Mouse (Mus musculus): ENCODE data around the gene Hgfac. TPM values are rescaled to one million over a fixed set of nuclear protein-coding genes. Genes with fewer than 3 reads are reported as not detected.
A peak's percentile ranks its signal among the peaks of the same experiment; 100 is the strongest.

Gene Hgfac
- polyA plus RNA-seq, 1 experiment from 2014 or later, result 0.76 TPM

DNA sequence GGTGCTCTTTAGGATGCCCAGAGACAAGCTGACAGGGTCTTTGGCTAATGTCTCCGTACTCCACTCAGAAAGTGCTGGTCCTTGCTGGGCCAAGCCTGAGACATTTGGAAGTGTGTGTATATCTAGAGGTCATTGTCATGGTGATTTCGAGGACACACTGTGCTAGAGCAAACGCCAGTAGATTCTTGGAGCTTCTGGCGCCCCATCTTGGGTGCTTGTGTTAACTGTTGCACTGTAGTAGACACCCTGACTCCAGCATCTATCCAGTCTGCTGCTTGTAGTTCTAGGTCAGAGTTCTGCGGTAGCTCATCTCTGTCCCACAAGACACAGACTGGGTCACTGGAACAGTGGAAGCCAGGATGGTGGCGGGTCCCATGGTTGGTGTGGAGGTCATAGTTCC is 30.5 kb downstream of the Hgfac start:
- H3K4me3 ChIP-seq (ENCODE audit: low read length), result no peak overlapping the region
- H3K9me3 ChIP-seq (ENCODE audit: control insufficient read depth, low read length), result no peaks in the 10 kb centered on the region
- H3K27me3 ChIP-seq (ENCODE audit: control insufficient read depth, insufficient read depth, low read length), result no peaks in the 10 kb centered on the region
- 93% methylated on average over 6 of the region's 6 CpGs for WGBS
- no peak overlapping the region for H3K4me2 ChIP-seq (replicated peaks; ENCODE audit: low read depth, low read length)
- H3K4me1 ChIP-seq (ENCODE audit: control insufficient read depth, insufficient read depth, low read length), result no peaks in the 10 kb centered on the region
- H3K27ac ChIP-seq (ENCODE audit: low read depth, low read length), result no peak overlapping the region
- H3K9ac ChIP-seq (ENCODE audit: low read depth, low read length), result no peak overlapping the region
- no peak for ATAC-seq (ENCODE audit: low FRiP score, low TSS enrichment)
- no peaks in the 10 kb centered on the region for H3K36me3 ChIP-seq (ENCODE audit: control insufficient read depth, insufficient read depth, low read length)

DNA sequence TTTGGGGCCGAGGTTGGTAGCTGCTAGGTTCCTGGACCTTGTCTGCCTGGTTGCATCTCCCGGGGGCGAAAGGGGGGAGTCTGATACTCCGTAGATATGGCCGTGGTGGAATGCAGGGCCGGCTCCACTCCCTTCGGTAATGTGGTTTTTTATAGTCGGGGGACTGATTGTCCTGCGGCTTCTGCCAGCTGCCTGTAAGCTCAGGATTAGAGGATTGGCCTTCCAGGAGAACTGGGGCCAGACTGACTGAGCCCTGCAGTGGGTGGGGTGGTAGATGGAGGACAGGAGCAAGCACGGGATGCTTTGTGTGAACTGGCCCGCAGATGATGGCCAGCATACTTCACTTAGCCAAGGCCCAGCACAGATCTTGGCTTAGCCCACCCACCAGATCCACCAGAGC is 31.9 kb downstream of the Hgfac start:
- no peaks in the 10 kb centered on the region for H3K4me1 ChIP-seq (ENCODE audit: control insufficient read depth, insufficient read depth, low read length)
- no peaks in the 10 kb centered on the region for H3K9me3 ChIP-seq (ENCODE audit: control insufficient read depth, low read length)
- H3K4me2 ChIP-seq (replicated peaks; ENCODE audit: low read depth, low read length), result no peak overlapping the region
- no peak overlapping the region for H3K4me3 ChIP-seq (ENCODE audit: low read length)
- WGBS, result 70% methylated on average over 11 of the region's 11 CpGs
- no peak for ATAC-seq (ENCODE audit: low FRiP score, low TSS enrichment)
- no peak overlapping the region for H3K9ac ChIP-seq (ENCODE audit: low read depth, low read length)
- no peak overlapping the region for H3K27ac ChIP-seq (ENCODE audit: low read depth, low read length)
- H3K36me3 ChIP-seq (ENCODE audit: control insufficient read depth, insufficient read depth, low read length), result no peaks in the 10 kb centered on the region
- H3K27me3 ChIP-seq (ENCODE audit: control insufficient read depth, insufficient read depth, low read length), result no peaks in the 10 kb centered on the region

DNA sequence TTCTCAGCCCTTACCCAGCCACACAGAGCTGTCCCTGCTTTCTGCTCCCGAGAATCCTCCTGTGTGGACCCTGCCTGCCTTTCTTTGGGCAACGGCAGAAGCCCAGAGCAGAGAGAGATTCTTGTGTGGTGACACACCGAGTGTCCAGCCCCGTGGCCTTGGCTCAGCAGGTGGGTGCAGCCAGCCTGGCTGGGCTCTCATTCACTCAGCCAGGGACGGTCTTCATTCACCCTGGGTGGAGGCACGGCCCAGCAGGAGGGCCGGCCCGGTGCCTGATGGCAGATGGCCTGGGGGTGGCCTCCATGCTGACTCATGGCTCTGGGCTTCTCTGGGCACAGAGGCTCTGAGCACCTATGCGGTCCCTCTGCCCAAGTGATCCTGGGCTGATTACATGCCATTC is 32.7 kb downstream of the Hgfac start:
- Histone ChIP-seq H3K9me3 (ENCODE audit: control insufficient read depth, low read length) (no peaks in the 10 kb centered on the region), H3K4me2 (replicated peaks; ENCODE audit: low read depth, low read length) (no peak overlapping the region), H3K27ac (ENCODE audit: low read depth, low read length) (no peak overlapping the region), H3K4me1 (ENCODE audit: control insufficient read depth, insufficient read depth, low read length) (no peaks in the 10 kb centered on the region), H3K4me3 (ENCODE audit: low read length) (no peak overlapping the region), H3K36me3 (ENCODE audit: control insufficient read depth, insufficient read depth, low read length) (no peaks in the 10 kb centered on the region), H3K27me3 (ENCODE audit: control insufficient read depth, insufficient read depth, low read length) (peaks cover 2% of the 10 kb centered on the region; the same call in 1 of the 2 replicates), H3K9ac (ENCODE audit: low read depth, low read length) (no peak overlapping the region)
- 0 out of 2 replicates have a peak, but pooled peaks have one; percentile 14 for ATAC-seq (ENCODE audit: low FRiP score, low TSS enrichment)
- WGBS, result 76% methylated on average over 9 of the region's 9 CpGs

DNA sequence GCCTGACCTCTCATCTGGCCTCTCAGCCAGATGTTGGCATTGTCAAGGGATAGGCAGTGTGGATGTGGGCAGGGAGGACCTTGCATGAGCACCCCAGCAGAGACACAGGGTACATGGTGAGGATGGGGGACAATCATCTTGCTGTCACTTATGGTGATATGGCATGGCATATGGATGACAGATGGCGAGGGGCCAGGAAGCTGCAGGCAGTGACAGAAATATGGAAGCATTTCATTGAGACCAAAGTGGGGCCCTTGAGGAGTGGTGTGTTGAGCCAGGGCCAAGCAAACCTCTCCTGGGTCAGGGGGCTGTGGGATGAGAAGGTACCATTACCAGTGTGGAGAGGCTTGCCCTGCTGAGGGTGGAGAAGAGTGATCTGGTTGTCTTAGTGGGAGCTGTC is 35.1 kb downstream of the Hgfac start:
- no peaks in the 10 kb centered on the region for H3K4me1 ChIP-seq (ENCODE audit: control insufficient read depth, insufficient read depth, low read length)
- WGBS, result 85% methylated on average over 1 of the region's 1 CpGs
- H3K4me3 ChIP-seq (ENCODE audit: low read length), result no peak overlapping the region
- H3K4me2 ChIP-seq (replicated peaks; ENCODE audit: low read depth, low read length), result no peak overlapping the region
- no peak for ATAC-seq (ENCODE audit: low FRiP score, low TSS enrichment)
- no peaks in the 10 kb centered on the region for H3K9me3 ChIP-seq (ENCODE audit: control insufficient read depth, low read length)
- no peaks in the 10 kb centered on the region for H3K36me3 ChIP-seq (ENCODE audit: control insufficient read depth, insufficient read depth, low read length)
- H3K27me3 ChIP-seq (ENCODE audit: control insufficient read depth, insufficient read depth, low read length), result peaks cover 11% of the 10 kb centered on the region; the same call in 1 of the 2 replicates
- no peak overlapping the region for H3K27ac ChIP-seq (ENCODE audit: low read depth, low read length)
- no peak overlapping the region for H3K9ac ChIP-seq (ENCODE audit: low read depth, low read length)

DNA sequence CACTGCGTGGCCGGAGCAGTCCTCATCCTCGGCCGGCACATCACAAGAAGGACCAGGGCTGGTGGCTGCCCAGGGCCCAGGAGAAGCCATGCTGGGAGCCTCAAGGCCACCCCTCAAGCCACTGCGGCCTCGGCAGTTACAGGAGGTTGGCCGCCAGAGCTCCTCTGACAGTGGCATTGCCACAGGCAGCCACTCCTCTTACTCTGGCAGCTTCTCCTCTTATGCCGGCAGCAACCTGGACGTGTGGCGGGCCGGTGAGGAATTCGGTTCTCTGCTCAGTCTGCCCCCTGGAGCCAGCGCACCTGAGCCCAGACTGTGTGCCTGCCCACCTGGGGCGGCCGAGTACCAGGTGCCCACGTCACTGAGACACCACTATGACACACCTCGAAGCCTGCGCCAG is 37.8 kb downstream of the Hgfac start:
- H3K27me3 ChIP-seq (ENCODE audit: control insufficient read depth, insufficient read depth, low read length), result peaks cover 11% of the 10 kb centered on the region; the same call in 1 of the 2 replicates
- no peaks in the 10 kb centered on the region for H3K36me3 ChIP-seq (ENCODE audit: control insufficient read depth, insufficient read depth, low read length)
- H3K9ac ChIP-seq (ENCODE audit: low read depth, low read length), result no peak overlapping the region
- no peak for ATAC-seq (ENCODE audit: low FRiP score, low TSS enrichment)
- no peak overlapping the region for H3K27ac ChIP-seq (ENCODE audit: low read depth, low read length)
- 42% methylated on average over 18 of the region's 18 CpGs for WGBS
- no peaks in the 10 kb centered on the region for H3K9me3 ChIP-seq (ENCODE audit: control insufficient read depth, low read length)
- H3K4me3 ChIP-seq (ENCODE audit: low read length), result no peak overlapping the region
- no peaks in the 10 kb centered on the region for H3K4me1 ChIP-seq (ENCODE audit: control insufficient read depth, insufficient read depth, low read length)
- no peak overlapping the region for H3K4me2 ChIP-seq (replicated peaks; ENCODE audit: low read depth, low read length)

GRCm38 (mm10) chr5:35084913-35085312 is 43.6 kb downstream of the Hgfac start:
- no peak overlapping the region for H3K9ac ChIP-seq (ENCODE audit: low read depth, low read length)
- WGBS, result 78% methylated on average over 3 of the region's 3 CpGs
- no peak overlapping the region for H3K4me2 ChIP-seq (replicated peaks; ENCODE audit: low read depth, low read length)
- no peak for ATAC-seq (ENCODE audit: low FRiP score, low TSS enrichment)
- no peaks in the 10 kb centered on the region for H3K4me1 ChIP-seq (ENCODE audit: control insufficient read depth, insufficient read depth, low read length)
- no peaks in the 10 kb centered on the region for H3K9me3 ChIP-seq (ENCODE audit: control insufficient read depth, low read length)
- 0 out of 2 replicates have a peak, but pooled peaks cover under 1% of the 10 kb centered on the region for H3K27me3 ChIP-seq (ENCODE audit: control insufficient read depth, insufficient read depth, low read length)
- no peak overlapping the region for H3K4me3 ChIP-seq (ENCODE audit: low read length)
- H3K36me3 ChIP-seq (ENCODE audit: control insufficient read depth, insufficient read depth, low read length), result no peaks in the 10 kb centered on the region
- no peak overlapping the region for H3K27ac ChIP-seq (ENCODE audit: low read depth, low read length)

- Histone ChIP-seq H3K4me1 (ENCODE audit: control insufficient read depth, insufficient read depth, low read length) (no peaks in the 10 kb centered on the region), H3K27ac (ENCODE audit: low read depth, low read length) (no peak overlapping the region), H3K9ac (ENCODE audit: low read depth, low read length) (no peak overlapping the region), H3K9me3 (ENCODE audit: control insufficient read depth, low read length) (no peaks in the 10 kb centered on the region), H3K36me3 (ENCODE audit: control insufficient read depth, insufficient read depth, low read length) (peaks cover 13% of the 10 kb centered on the region), H3K27me3 (ENCODE audit: control insufficient read depth, insufficient read depth, low read length) (no peaks in the 10 kb centered on the region), H3K4me2 (replicated peaks; ENCODE audit: low read depth, low read length) (no peak overlapping the region), H3K4me3 (ENCODE audit: low read length) (no peak overlapping the region)
- WGBS, result 69% methylated on average over 9 of the region's 9 CpGs
- ATAC-seq (ENCODE audit: low FRiP score, low TSS enrichment), result no peak
Measured at GRCm38 (mm10) chr5:35088785-35089613, 47.7 kb downstream of the Hgfac start.

DNA sequence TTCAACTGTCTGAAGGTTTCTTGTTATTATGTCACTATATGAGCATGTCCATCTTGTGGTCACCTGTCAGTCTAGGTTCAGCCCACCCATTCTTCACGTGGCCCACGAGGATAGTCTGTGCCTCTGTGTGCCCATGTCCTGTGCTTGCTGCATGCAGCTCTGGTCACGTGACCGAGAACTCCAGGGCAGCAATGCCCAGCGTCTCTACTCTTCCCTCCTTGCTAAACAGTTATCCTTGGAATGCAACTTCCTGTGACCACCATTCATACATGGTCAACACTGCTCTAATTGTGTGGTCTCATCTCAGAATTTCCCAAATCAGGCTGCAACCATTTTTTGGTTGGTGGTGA is 48.3 kb downstream of the Hgfac start:
- no peak overlapping the region for H3K9ac ChIP-seq (ENCODE audit: low read depth, low read length)
- H3K27me3 ChIP-seq (ENCODE audit: control insufficient read depth, insufficient read depth, low read length), result no peaks in the 10 kb centered on the region
- H3K9me3 ChIP-seq (ENCODE audit: control insufficient read depth, low read length), result no peaks in the 10 kb centered on the region
- 84% methylated on average over 5 of the region's 5 CpGs for WGBS
- H3K4me3 ChIP-seq (ENCODE audit: low read length), result no peak overlapping the region
- H3K36me3 ChIP-seq (ENCODE audit: control insufficient read depth, insufficient read depth, low read length), result peaks cover 16% of the 10 kb centered on the region
- no peak for ATAC-seq (ENCODE audit: low FRiP score, low TSS enrichment)
- H3K4me2 ChIP-seq (replicated peaks; ENCODE audit: low read depth, low read length), result no peak overlapping the region
- H3K4me1 ChIP-seq (ENCODE audit: control insufficient read depth, insufficient read depth, low read length), result no peaks in the 10 kb centered on the region
- H3K27ac ChIP-seq (ENCODE audit: low read depth, low read length), result no peak overlapping the region

- no peak overlapping the region for H3K4me3 ChIP-seq (ENCODE audit: low read length)
- no peaks in the 10 kb centered on the region for H3K4me1 ChIP-seq (ENCODE audit: control insufficient read depth, insufficient read depth, low read length)
- ATAC-seq (ENCODE audit: low FRiP score, low TSS enrichment), result peak; percentile 45; the same call in 1 of the 2 replicates
- 53% methylated on average over 3 of the region's 3 CpGs for WGBS
- no peak overlapping the region for H3K4me2 ChIP-seq (replicated peaks; ENCODE audit: low read depth, low read length)
- H3K27ac ChIP-seq (ENCODE audit: low read depth, low read length), result no peak overlapping the region
- H3K36me3 ChIP-seq (ENCODE audit: control insufficient read depth, insufficient read depth, low read length), result peaks cover 37% of the 10 kb centered on the region
- H3K27me3 ChIP-seq (ENCODE audit: control insufficient read depth, insufficient read depth, low read length), result no peaks in the 10 kb centered on the region
- no peaks in the 10 kb centered on the region for H3K9me3 ChIP-seq (ENCODE audit: control insufficient read depth, low read length)
- no peak overlapping the region for H3K9ac ChIP-seq (ENCODE audit: low read depth, low read length)
Measured at GRCm38 (mm10) chr5:35091636-35092035, 50.3 kb downstream of the Hgfac start.
